Mouse (Mus musculus) MEL (cell line): ENCODE data around the gene Pfkfb4. TPM values are rescaled to one million over a fixed set of nuclear protein-coding genes. Genes with fewer than 3 reads are reported as not detected.

Experiments used
- DNase-seq: peaks from one replicate; pipeline ENCODE4 v3.0.0; 2011; ENCODE audit warnings: low read depth, low spot score
- H3K27ac ChIP-seq: 2 replicates; pipeline ENCODE4 v1.5.1; 2012; ENCODE audit warnings: low read depth, mild to moderate bottlenecking, control low read depth, low read length, moderate library complexity; ENCODE audit not compliant: control insufficient read depth
- H3K27me3 ChIP-seq, 2 experiments: fragments of 150-350 bp in 1 of 2; sonication (generic) in 1 of 2; 2 replicates each; pipeline ENCODE4 v1.6.1; 2012; ENCODE audit warnings: low read length in 2 of 2, mild to moderate bottlenecking in 2 of 2, improper control_type of control experiment in 1 of 2, moderate library complexity in 1 of 2; ENCODE audit not compliant: insufficient read depth in 2 of 2, control insufficient read depth in 1 of 2
- H3K36me3 ChIP-seq, 2 experiments: 2 replicates each; pipeline ENCODE4 v1.6.1; 2012 to 2014; ENCODE audit warnings: low read length in 2 of 2, improper control_type of control experiment in 1 of 2, inconsistent platforms in 1 of 2, mild to moderate bottlenecking in 1 of 2; ENCODE audit not compliant: insufficient read depth in 2 of 2, control insufficient read depth in 1 of 2
- H3K4me1 ChIP-seq, 2 experiments: fragments of 150-350 bp in 1 of 2; sonication (generic) in 1 of 2; 2 replicates each; pipeline ENCODE4 v1.6.1; 2012; ENCODE audit warnings: low read length in 2 of 2, improper control_type of control experiment in 1 of 2, mild to moderate bottlenecking in 1 of 2; ENCODE audit not compliant: insufficient read depth in 2 of 2, control insufficient read depth in 1 of 2
- H3K4me3 ChIP-seq, 2 experiments: fragments of 150-350 bp in 1 of 2; sonication (generic) in 1 of 2; 2 replicates each; pipeline ENCODE4 v1.5.1; 2012; ENCODE audit warnings: low read depth in 2 of 2, low read length in 2 of 2, mild to moderate bottlenecking in 2 of 2, moderate library complexity in 2 of 2, control low read depth in 1 of 2, improper control_type of control experiment in 1 of 2; ENCODE audit not compliant: control insufficient read depth in 1 of 2, insufficient read depth in 1 of 2
- H3K79me2 ChIP-seq: 2 replicates; pipeline ENCODE4 v1.6.1; 2012; ENCODE audit warnings: mild to moderate bottlenecking, low read length, moderate library complexity; ENCODE audit not compliant: control insufficient read depth, poor library complexity, insufficient read depth
- H3K9ac ChIP-seq: 2 replicates; pipeline ENCODE4 v1.6.1; 2012; ENCODE audit warnings: low read depth, mild to moderate bottlenecking, control low read depth, low read length, moderate library complexity; ENCODE audit not compliant: control insufficient read depth, poor library complexity, severe bottlenecking
- H3K9me3 ChIP-seq: fragments of 150-350 bp; sonication (generic); replicated peaks from 2 replicates; pipeline ENCODE4 v1.6.1; 2012; ENCODE audit warnings: mild to moderate bottlenecking, low read length, improper control_type of control experiment, moderate library complexity; ENCODE audit not compliant: insufficient read depth
- CHD2 ChIP-seq: IDR thresholded peaks from 2 replicates; pipeline ENCODE4 v1.6.1; 2011; ENCODE audit warnings: low read length, improper control_type of control experiment
- HCFC1 ChIP-seq: IDR thresholded peaks from 2 replicates; pipeline ENCODE4 v1.6.1; 2012; ENCODE audit warnings: low read depth, mild to moderate bottlenecking, inconsistent platforms, low read length, improper control_type of control experiment, moderate library complexity
- JUND ChIP-seq: IDR thresholded peaks from 2 replicates; pipeline ENCODE4 v1.6.1; 2011; ENCODE audit warnings: low read depth, mild to moderate bottlenecking, improper control_type of control experiment, low read length
- MAFK ChIP-seq: IDR thresholded peaks from 2 replicates; pipeline ENCODE4 v1.6.1; 2011; ENCODE audit warnings: low read depth, mild to moderate bottlenecking, low read length, improper control_type of control experiment, borderline replicate concordance
- MYB ChIP-seq: IDR thresholded peaks from 2 replicates; pipeline ENCODE4 v1.6.1; 2011; ENCODE audit warnings: mild to moderate bottlenecking, low read depth, low read length, improper control_type of control experiment
- MYC ChIP-seq: IDR thresholded peaks from 2 replicates; pipeline ENCODE4 v1.6.1; 2011; ENCODE audit warnings: low read depth, mild to moderate bottlenecking, low read length, improper control_type of control experiment, moderate library complexity
- NRF1 ChIP-seq: IDR thresholded peaks from 2 replicates; pipeline ENCODE4 v1.6.1; 2014; ENCODE audit warnings: low read depth, mild to moderate bottlenecking, inconsistent platforms, low read length, improper control_type of control experiment, moderate library complexity; ENCODE audit not compliant: poor library complexity, insufficient read depth, severe bottlenecking
- POLR2A ChIP-seq, 2 experiments: IDR thresholded peaks; 2 replicates each; pipeline ENCODE4 v1.6.1; 2011 to 2012; ENCODE audit warnings: low read length in 2 of 2, mild to moderate bottlenecking in 2 of 2, control low read depth in 1 of 2, improper control_type of control experiment in 1 of 2, low read depth in 1 of 2, moderate library complexity in 1 of 2; ENCODE audit not compliant: control insufficient read depth in 1 of 2, insufficient read depth in 1 of 2, poor library complexity in 1 of 2
- POLR2AphosphoS2 ChIP-seq: IDR thresholded peaks from 2 replicates; pipeline ENCODE4 v1.6.1; 2011; ENCODE audit warnings: low read length, improper control_type of control experiment
- POLR2AphosphoS5 ChIP-seq: IDR thresholded peaks from 2 replicates; pipeline ENCODE4 v1.6.1; 2012; ENCODE audit warnings: low read depth, borderline replicate concordance, mild to moderate bottlenecking, inconsistent platforms, low read length, moderate library complexity, mixed read lengths
- TAL1 ChIP-seq: IDR thresholded peaks from 2 replicates; pipeline ENCODE4 v1.6.1; 2012; ENCODE audit warnings: mild to moderate bottlenecking, inconsistent platforms, low read length, moderate library complexity, mixed read lengths
- USF1 ChIP-seq: IDR thresholded peaks from 2 replicates; pipeline ENCODE4 v1.6.1; 2014; ENCODE audit warnings: low read depth, mild to moderate bottlenecking, inconsistent platforms, low read length, improper control_type of control experiment, moderate library complexity
- ZMIZ1 ChIP-seq: IDR thresholded peaks from 2 replicates; pipeline ENCODE4 v1.6.1; 2012; ENCODE audit warnings: low read depth, mild to moderate bottlenecking, inconsistent platforms, low read length, improper control_type of control experiment, moderate library complexity
- polyA plus RNA-seq, 2 experiments: library from polyadenylated mRNA; stranded (reverse) in 1 of 2; unstranded in 1 of 2; fragments of >175 nt in 1 of 2; fragments of >200 nt in 1 of 2; gene quantifications; 2 replicates each; pipeline versions ENCODE4 v1.2.1 to v1.2.4; 2012; ENCODE audit warnings: low replicate concordance in 2 of 2, low read depth in 1 of 2; ENCODE audit not compliant: insufficient read length in 2 of 2, insufficient read depth in 1 of 2, missing spikeins in 1 of 2
- total RNA-seq: library from RNA; depleted of rRNA; stranded (reverse); fragments of 300-350 nt; gene quantifications from 2 replicates; pipeline ENCODE4 v1.2.3, GENCODE M21; 2012

Gene Pfkfb4
- total and polyA plus RNA-seq, 3 experiments = 3.2 to 6.4 TPM; not detected in 1

- TF ChIP-seq NRF1 = no peak
Measured at GRCm38 (mm10) chr9:109007025-109007780, 15.6 kb downstream of the Pfkfb4 start (continued).

- Histone ChIP-seq H3K27ac (no peak overlapping the region), H3K9me3 (no peaks in the 10 kb centered on the region), H3K4me1 (no peaks in the 10 kb centered on the region), H3K4me3 (no peak overlapping the region), H3K9ac (no peak overlapping the region), H3K36me3 (no peaks in the 10 kb centered on the region), H3K79me2 (no peaks in the 10 kb centered on the region), H3K27me3 (no peaks in the 10 kb centered on the region)
- no peak for DNase-seq
- TF ChIP-seq USF1 (no peak), MYB (no peak), POLR2AphosphoS5 (no peak), CHD2 (no peak), POLR2A (IDR thresholded peaks at IDR 0.05; ENCODE audit: control insufficient read depth in 1 of 2, insufficient read depth in 1 of 2, low read depth in 1 of 2, low read length in 2 of 2, poor library complexity in 1 of 2) (no peak), JUND (no peak), POLR2AphosphoS2 (no peak), ZMIZ1 (no peak), TAL1 (no peak), MYC (no peak)
Measured at GRCm38 (mm10) chr9:109008081-109008480, 16.5 kb downstream of the Pfkfb4 start.

GRCm38 (mm10) chr9:109008994-109009635, 17.5 kb downstream of the Pfkfb4 start:
- Histone ChIP-seq H3K27ac (no peak overlapping the region), H3K4me3 (no peak overlapping the region), H3K9me3 (no peaks in the 10 kb centered on the region), H3K9ac (no peak overlapping the region), H3K36me3 (no peaks in the 10 kb centered on the region), H3K27me3 (no peaks in the 10 kb centered on the region), H3K79me2 (no peaks in the 10 kb centered on the region), H3K4me1 (no peaks in the 10 kb centered on the region)
- DNase-seq = no peak
- TF ChIP-seq MAFK = no peak
- TF ChIP-seq HCFC1 = no peak
